Mouse (Mus musculus) CH12.LX (cell line): ENCODE data around the gene Tbx6. TPM values are rescaled to one million over a fixed set of nuclear protein-coding genes. Genes with fewer than 3 reads are reported as not detected.

Source experiments
- DNase-seq: peaks from one replicate; pipeline ENCODE4 v3.0.0-alpha.2; 2013; ENCODE audit errors: extremely low read depth
- H3K27ac ChIP-seq: 2 replicates; pipeline ENCODE4 v1.5.1; 2012; ENCODE audit warnings: low read depth, mild to moderate bottlenecking, control low read depth, moderate library complexity; ENCODE audit not compliant: insufficient read depth
- H3K27me3 ChIP-seq: replicated peaks from 2 replicates; pipeline ENCODE3; 2012; ENCODE audit warnings: inconsistent platforms
- H3K36me3 ChIP-seq, 2 experiments: replicated peaks in 1 of 2; 2 replicates each; pipeline versions ENCODE3 to v1.6.1; 2012; ENCODE audit warnings: inconsistent platforms in 1 of 2, low read length in 1 of 2, mild to moderate bottlenecking in 1 of 2, mixed read lengths in 1 of 2, moderate library complexity in 1 of 2; ENCODE audit not compliant: control insufficient read depth in 1 of 2, insufficient read depth in 1 of 2
- H3K4me1 ChIP-seq, 2 experiments: 2 replicates each; pipeline ENCODE4 v1.6.1; 2012; ENCODE audit warnings: inconsistent platforms in 1 of 2, moderate library complexity in 1 of 2; ENCODE audit not compliant: insufficient read depth in 2 of 2, control insufficient read depth in 1 of 2
- H3K4me2 ChIP-seq: 2 replicates; pipeline ENCODE4 v1.6.1; 2012; ENCODE audit warnings: low read depth, mild to moderate bottlenecking, control low read depth; ENCODE audit not compliant: poor library complexity, insufficient read depth, severe bottlenecking
- H3K4me3 ChIP-seq, 3 experiments: fragments of 150-350 bp in 1 of 3; sonication (generic) in 1 of 3; replicated peaks in 1 of 3; 2 replicates each; pipeline versions ENCODE3 to v1.5.1; 2011 to 2012; ENCODE audit warnings: low read depth in 2 of 3, low read length in 2 of 3, mild to moderate bottlenecking in 2 of 3, moderate library complexity in 2 of 3, control low read depth in 1 of 3, improper control_type of control experiment in 1 of 3, inconsistent platforms in 1 of 3, mixed read lengths in 1 of 3; ENCODE audit not compliant: poor library complexity in 1 of 3
- H3K79me2 ChIP-seq: replicated peaks from 2 replicates; pipeline ENCODE4 v1.6.1; 2012; ENCODE audit warnings: mild to moderate bottlenecking, moderate library complexity; ENCODE audit not compliant: control insufficient read depth, poor library complexity, insufficient read depth, severe bottlenecking; ENCODE audit errors: extremely low read depth
- H3K9ac ChIP-seq: 2 replicates; pipeline ENCODE4 v1.6.1; 2012; ENCODE audit warnings: low read depth, mild to moderate bottlenecking, control low read depth, moderate library complexity; ENCODE audit not compliant: insufficient read depth
- H3K9me3 ChIP-seq: replicated peaks from 2 replicates; pipeline ENCODE3; 2012; ENCODE audit warnings: low read length, inconsistent platforms, mixed read lengths
- BHLHE40 ChIP-seq: IDR thresholded peaks from 2 replicates; pipeline ENCODE4 v1.6.1; 2011; ENCODE audit warnings: mild to moderate bottlenecking, low read depth, low read length, improper control_type of control experiment
- CHD1 ChIP-seq: IDR thresholded peaks from 2 replicates; pipeline ENCODE4 v1.6.1; 2012; ENCODE audit warnings: low read depth, low read length, improper control_type of control experiment, inconsistent platforms
- CHD2 ChIP-seq: IDR thresholded peaks from 2 replicates; pipeline ENCODE4 v1.6.1; 2011; ENCODE audit warnings: low read length, improper control_type of control experiment
- CTCF ChIP-seq, 2 experiments: IDR thresholded peaks in 1 of 2; conservative IDR thresholded peaks in 1 of 2; 2 replicates each; pipeline ENCODE4 v1.5.1; 2011 to 2012; ENCODE audit warnings: low read depth in 2 of 2, low read length in 2 of 2, improper control_type of control experiment in 1 of 2, inconsistent platforms in 1 of 2, mild to moderate bottlenecking in 1 of 2, moderate library complexity in 1 of 2
- EP300 ChIP-seq: IDR thresholded peaks from 2 replicates; pipeline ENCODE4 v1.6.1; 2011; ENCODE audit warnings: low read length, improper control_type of control experiment
- GABPA ChIP-seq: IDR thresholded peaks from 2 replicates; pipeline ENCODE4 v1.6.1; 2012; ENCODE audit warnings: low read depth, low read length, improper control_type of control experiment, inconsistent platforms; ENCODE audit not compliant: insufficient replicate concordance
- JUN ChIP-seq: IDR thresholded peaks from 2 replicates; pipeline ENCODE4 v1.6.1; 2011; ENCODE audit warnings: low read depth, mild to moderate bottlenecking, low read length, improper control_type of control experiment, moderate library complexity; ENCODE audit not compliant: insufficient read depth
- JUND ChIP-seq: conservative IDR thresholded peaks from 2 replicates; pipeline ENCODE4 v1.6.1; 2011; ENCODE audit warnings: low read depth, low read length, improper control_type of control experiment
- KAT2A ChIP-seq: IDR thresholded peaks from 2 replicates; pipeline ENCODE4 v1.6.1; 2012; ENCODE audit warnings: low read length, improper control_type of control experiment, inconsistent platforms; ENCODE audit not compliant: insufficient replicate concordance
- MAFK ChIP-seq: IDR thresholded peaks from 2 replicates; pipeline ENCODE4 v1.6.1; 2011; ENCODE audit warnings: low read length, improper control_type of control experiment; ENCODE audit not compliant: insufficient replicate concordance
- MAX ChIP-seq: IDR thresholded peaks from 2 replicates; pipeline ENCODE4 v1.6.1; 2011; ENCODE audit warnings: low read length, improper control_type of control experiment
- MXI1 ChIP-seq: IDR thresholded peaks from 2 replicates; pipeline ENCODE4 v1.6.1; 2011; ENCODE audit warnings: mild to moderate bottlenecking, low read depth, low read length, improper control_type of control experiment
- MYC ChIP-seq: IDR thresholded peaks from 2 replicates; pipeline ENCODE4 v1.6.1; 2011; ENCODE audit warnings: low read depth, mild to moderate bottlenecking, improper control_type of control experiment, low read length
- NELFE ChIP-seq: IDR thresholded peaks from 2 replicates; pipeline ENCODE4 v1.6.1; 2011; ENCODE audit warnings: low read depth, low read length, improper control_type of control experiment
- NRF1 ChIP-seq: IDR thresholded peaks from 2 replicates; pipeline ENCODE4 v1.6.1; 2014; ENCODE audit warnings: low read depth, mild to moderate bottlenecking, inconsistent platforms, low read length, improper control_type of control experiment, moderate library complexity
- RAD21 ChIP-seq: IDR thresholded peaks from 2 replicates; pipeline ENCODE4 v1.6.1; 2011; ENCODE audit warnings: low read depth, mild to moderate bottlenecking, low read length, improper control_type of control experiment, moderate library complexity
- RCOR1 ChIP-seq: conservative IDR thresholded peaks from 2 replicates; pipeline ENCODE4 v1.6.1; 2012; ENCODE audit warnings: low read depth, mild to moderate bottlenecking, inconsistent platforms, low read length, improper control_type of control experiment
- SIN3A ChIP-seq: IDR thresholded peaks from 2 replicates; pipeline ENCODE4 v1.6.1; 2012; ENCODE audit warnings: low read length, improper control_type of control experiment, inconsistent platforms
- SMC3 ChIP-seq: IDR thresholded peaks from 2 replicates; pipeline ENCODE4 v1.6.1; 2011; ENCODE audit warnings: low read depth, low read length, improper control_type of control experiment
- TBP ChIP-seq: conservative IDR thresholded peaks from 2 replicates; pipeline ENCODE4 v1.6.1; 2011; ENCODE audit warnings: low read depth, low read length, improper control_type of control experiment
- TCF12 ChIP-seq: IDR thresholded peaks from 2 replicates; pipeline ENCODE4 v1.6.1; 2014; ENCODE audit warnings: low read depth, mild to moderate bottlenecking, inconsistent platforms, low read length, improper control_type of control experiment
- UBTF ChIP-seq: IDR thresholded peaks from 2 replicates; pipeline ENCODE4 v1.6.1; 2012; ENCODE audit warnings: low read depth, mild to moderate bottlenecking, inconsistent platforms, low read length, improper control_type of control experiment, moderate library complexity
- USF1 ChIP-seq: IDR thresholded peaks from 2 replicates; pipeline ENCODE4 v1.6.1; 2014; ENCODE audit warnings: low read depth, mild to moderate bottlenecking, inconsistent platforms, low read length, improper control_type of control experiment
- USF2 ChIP-seq: conservative IDR thresholded peaks from 2 replicates; pipeline ENCODE4 v1.6.1; 2011; ENCODE audit warnings: low read depth, low read length, improper control_type of control experiment
- ZC3H11A ChIP-seq: IDR thresholded peaks from 2 replicates; pipeline ENCODE4 v1.6.1; 2012; ENCODE audit warnings: low read depth, mild to moderate bottlenecking, inconsistent platforms, low read length, improper control_type of control experiment
- ZKSCAN1 ChIP-seq: IDR thresholded peaks from 2 replicates; pipeline ENCODE4 v1.6.1; 2012; ENCODE audit warnings: low read depth, inconsistent platforms, low read length, improper control_type of control experiment, borderline replicate concordance
- dilution Hi-C: fragments of 300-500 bp; cut with MboI; formaldehyde crosslinking; loops from 2 replicates; pipeline ENCODE4 v1.14.3; 2020; ENCODE audit warnings: low sequenced_read_pairs; ENCODE audit not compliant: extremely low pct_unique_long_range_greater_than_20kb, extremely low pct_ligation_motif_present
- in situ Hi-C: fragments of 300-500 bp; cut with MboI; formaldehyde crosslinking; loops from 3 replicates; pipeline ENCODE4 v1.14.3; 2019; ENCODE audit warnings: low sequenced_read_pairs, low pct_ligation_motif_present, low pct_unique_long_range_greater_than_20kb, mixed read lengths
- polyA plus RNA-seq: library from polyadenylated mRNA; unstranded; fragments of >175 nt; gene quantifications from 2 replicates; pipeline ENCODE4 v1.2.1, GENCODE M21; 2012; ENCODE audit warnings: low read depth; ENCODE audit not compliant: insufficient read length
- total RNA-seq, 2 experiments: library from RNA; depleted of rRNA; stranded (reverse); fragments of 300-350 nt in 1 of 2; fragments of >200 nt in 1 of 2; gene quantifications; 2 replicates each; pipeline ENCODE4 v1.2.3; 2012 to 2014

Gene Tbx6
- total and polyA plus RNA-seq, 3 experiments: 12.8 to 31.5 (median 15.8) TPM

- in situ Hi-C loops (no loop called here), dilution Hi-C loops (no loop called here)
- TF ChIP-seq USF1: no peak
- TF ChIP-seq SIN3A: no peak
- no peak for TF ChIP-seq NELFE
- no peak for TF ChIP-seq USF2
- TF ChIP-seq MXI1: no peak
- TF ChIP-seq CHD2: no peak
- no peak for TF ChIP-seq JUN
- TF ChIP-seq MAFK: no peak
- no peak for TF ChIP-seq NRF1
- TF ChIP-seq UBTF: no peak
- TF ChIP-seq GABPA: no peak
- TF ChIP-seq BHLHE40: no peak
- no peak for TF ChIP-seq RAD21
- TF ChIP-seq CTCF (conservative IDR thresholded peaks at IDR 0.05 in 1 of 2, IDR thresholded peaks at IDR 0.05 in 1 of 2; ENCODE audit: low read depth in 2 of 2, low read length in 2 of 2): no peak
- no peak for TF ChIP-seq ZKSCAN1
- no peak for TF ChIP-seq ZC3H11A
- TF ChIP-seq MYC: no peak
- TF ChIP-seq JUND: no peak
- TF ChIP-seq TBP: no peak
- TF ChIP-seq MAX: no peak
- no peak overlapping the region for H3K9ac ChIP-seq
- H3K4me2 ChIP-seq: no peak overlapping the region
- no peaks in the 10 kb centered on the region for H3K36me3 ChIP-seq
- no peak overlapping the region for H3K4me3 ChIP-seq
- H3K9me3 ChIP-seq: peaks cover 3% of the 10 kb centered on the region
- H3K27ac ChIP-seq: no peak overlapping the region
- no peaks in the 10 kb centered on the region for H3K79me2 ChIP-seq
- peaks cover 36% of the 10 kb centered on the region for H3K27me3 ChIP-seq
- peaks cover 2 to 4% of the 10 kb centered on the region in 2 experiments; a peak in 1 of 4 replicates for H3K4me1 ChIP-seq
- DNase-seq: no peak
Measured at GRCm38 (mm10) chr7:126823202-126823711, 42.0 kb downstream of the Tbx6 start.

- no peaks in the 10 kb centered on the region for H3K36me3 ChIP-seq
- H3K4me1 ChIP-seq: peaks cover 2 to 4% of the 10 kb centered on the region in 2 experiments; a peak in 1 of 4 replicates
- H3K9me3 ChIP-seq: peaks cover 2% of the 10 kb centered on the region
- no peak overlapping the region for H3K4me3 ChIP-seq
- no peaks in the 10 kb centered on the region for H3K79me2 ChIP-seq
- TF ChIP-seq GABPA (no peak), EP300 (no peak), SMC3 (no peak), TBP (no peak), MAX (no peak), MXI1 (no peak), MAFK (no peak), KAT2A (no peak), TCF12 (no peak), USF1 (no peak), CHD1 (no peak), SIN3A (no peak), RCOR1 (no peak), UBTF (no peak), NRF1 (no peak)
- dilution Hi-C loops (no loop called here), in situ Hi-C loops (no loop called here)
- no peak overlapping the region for H3K27ac ChIP-seq
- peaks cover 42% of the 10 kb centered on the region for H3K27me3 ChIP-seq
- DNase-seq: no peak
- H3K9ac ChIP-seq: no peak overlapping the region
- no peak overlapping the region for H3K4me2 ChIP-seq
Measured at GRCm38 (mm10) chr7:126823940-126824339, 42.7 kb downstream of the Tbx6 start.
